Mouse (Mus musculus) ES-E14 (cell line): Measurements from ENCODE around the gene Mapk14. TPM values are rescaled to one million over a fixed set of nuclear protein-coding genes. Genes with fewer than 3 reads are reported as not detected.

ENCODE experiments used
- DNase-seq: peaks from one replicate; pipeline ENCODE4 v3.0.0-alpha.2; 2013; ENCODE audit warnings: low read depth, low spot score
- H3K27ac ChIP-seq: 2 replicates; pipeline ENCODE4 v1.5.1; 2012; ENCODE audit warnings: low read depth, mild to moderate bottlenecking, low read length, moderate library complexity, mixed read lengths; ENCODE audit not compliant: poor library complexity, insufficient read depth, severe bottlenecking
- H3K36me3 ChIP-seq: 2 replicates; pipeline ENCODE4 v1.6.1; 2012; ENCODE audit warnings: mild to moderate bottlenecking, low read length, moderate library complexity, mixed read lengths; ENCODE audit not compliant: control insufficient read depth, poor library complexity, insufficient read depth, severe bottlenecking
- H3K4me1 ChIP-seq, 2 experiments: fragments of 150-350 bp in 1 of 2; sonication (generic) in 1 of 2; 2 replicates each; pipeline ENCODE4 v1.6.1; 2012; ENCODE audit warnings: low read length in 2 of 2, mild to moderate bottlenecking in 1 of 2, mixed read lengths in 1 of 2; ENCODE audit not compliant: control insufficient read depth in 2 of 2, insufficient read depth in 2 of 2, poor library complexity in 1 of 2
- H3K4me3 ChIP-seq, 2 experiments: fragments of 150-350 bp in 1 of 2; sonication (generic) in 1 of 2; 2 replicates each; pipeline ENCODE4 v1.5.1; 2012; ENCODE audit warnings: low read length in 2 of 2, low read depth in 1 of 2, mild to moderate bottlenecking in 1 of 2, mixed read lengths in 1 of 2; ENCODE audit not compliant: insufficient read depth in 1 of 2, poor library complexity in 1 of 2, severe bottlenecking in 1 of 2
- H3K9ac ChIP-seq: 2 replicates; pipeline ENCODE4 v1.6.1; 2012; ENCODE audit warnings: low read depth, mild to moderate bottlenecking, low read length, mixed read lengths; ENCODE audit not compliant: poor library complexity, insufficient read depth, severe bottlenecking
- H3K9me3 ChIP-seq: fragments of 150-350 bp; sonication (generic); 2 replicates; pipeline ENCODE4 v1.6.1; 2012; ENCODE audit warnings: low read depth, mild to moderate bottlenecking, low read length; ENCODE audit not compliant: control insufficient read depth, insufficient read depth
- CHD2 ChIP-seq: IDR thresholded peaks from 2 replicates; pipeline ENCODE4 v1.6.1; 2014; ENCODE audit warnings: mild to moderate bottlenecking, low read depth, low read length, inconsistent platforms
- MAFK ChIP-seq: IDR thresholded peaks from 2 replicates; pipeline ENCODE4 v1.6.1; 2014; ENCODE audit warnings: mild to moderate bottlenecking, low read depth, low read length, inconsistent platforms; ENCODE audit not compliant: insufficient read depth
- ZC3H11A ChIP-seq: IDR thresholded peaks from 2 replicates; pipeline ENCODE4 v1.6.1; 2012; ENCODE audit warnings: low read depth, mild to moderate bottlenecking, inconsistent platforms, low read length, borderline replicate concordance
- in situ Hi-C, 2 experiments: fragments of 600-800 bp; cut with MboI; formaldehyde crosslinking; loops; one replicate each; pipeline ENCODE4 v1.15.1; 2025; ENCODE audit warnings: low sequenced_read_pairs in 2 of 2, inconsistent platforms in 1 of 2; ENCODE audit not compliant: unreplicated experiment in 2 of 2
- total RNA-seq: library from RNA; depleted of rRNA; stranded (reverse); fragments of 300-350 nt; gene quantifications from 2 replicates; pipeline ENCODE4 v1.2.3, GENCODE M21; 2012; rRNA removed

The Mapk14 gene
- total RNA-seq, 1 experiment = 77.3 TPM

DNA sequence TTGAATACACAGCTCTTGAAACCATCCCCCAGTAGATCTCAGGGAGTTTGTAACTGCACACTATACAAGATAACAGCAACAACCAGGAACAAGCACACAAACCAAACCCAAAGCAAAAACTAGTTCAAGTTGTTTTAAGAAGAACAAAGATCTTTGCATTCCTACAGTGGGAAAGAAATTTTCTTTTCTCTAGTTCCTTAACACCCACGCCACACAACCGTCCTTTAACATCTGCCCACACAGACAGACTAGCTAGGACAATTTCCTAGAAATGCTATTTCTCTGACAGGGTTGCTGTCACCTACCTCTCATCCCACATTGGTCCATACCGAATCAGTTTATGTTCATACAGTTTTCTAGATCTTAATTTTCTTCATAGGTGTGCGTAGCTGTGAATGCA, 105.9 kb downstream of the Mapk14 start:
- Histone ChIP-seq H3K27ac (no peak overlapping the region), H3K9ac (no peak overlapping the region), H3K36me3 (peaks cover 5% of the 10 kb centered on the region; the same call in 1 of the 2 replicates), H3K4me3 (no peak overlapping the region), H3K9me3 (no peaks in the 10 kb centered on the region), H3K4me1 (peaks cover 0 to 2% of the 10 kb centered on the region in 2 experiments; a peak in 3 of 4 replicates)
- TF ChIP-seq ZC3H11A = no peak
- no peak for TF ChIP-seq MAFK
- TF ChIP-seq CHD2 = no peak
- in situ Hi-C loops = no loop called here
- DNase-seq = no peak

Other genes with a start within 250 kb of the Mapk14 start
- 43.6 and 45.7 TPM in 2 replicates for gene Fkbp5, start 173.8 kb upstream of the Mapk14 start, total RNA-seq
- gene Armc12, start 160.5 kb upstream of the Mapk14 start, total RNA-seq = not detected in 2 replicates
- not detected in 2 replicates for gene Clpsl2, start 141.9 kb upstream of the Mapk14 start, total RNA-seq
- gene Clps, start 130.6 kb upstream of the Mapk14 start, total RNA-seq = 2.5 and 2.9 TPM in 2 replicates
- gene Lhfpl5, start 115.7 kb upstream of the Mapk14 start, total RNA-seq = 0.76 and 1.7 TPM in 2 replicates
- gene Srpk1, start 68.6 kb upstream of the Mapk14 start, total RNA-seq = 103 and 115 TPM in 2 replicates
- gene Slc26a8, start 1.1 kb upstream of the Mapk14 start, total RNA-seq = 0.69 and 1.1 TPM in 2 replicates
- 2.5 and 4.1 TPM in 2 replicates for gene AC170998.1, start 34.8 kb downstream of the Mapk14 start, total RNA-seq
- 7.1 and 14.6 TPM in 2 replicates for gene Mapk13, start 78.0 kb downstream of the Mapk14 start, total RNA-seq
- 20.5 and 24.5 TPM in 2 replicates for gene Brpf3, start 109.8 kb downstream of the Mapk14 start, total RNA-seq
- 0.05 and 0.27 TPM in 2 replicates for gene Pnpla1, start 167.1 kb downstream of the Mapk14 start, total RNA-seq
- 1.2 and 1.4 TPM in 2 replicates for gene 4930539E08Rik, start 224.0 kb downstream of the Mapk14 start, total RNA-seq